11 mouse cellular contexts compared by ENCODE assay signal in the genomic region with DNA sequence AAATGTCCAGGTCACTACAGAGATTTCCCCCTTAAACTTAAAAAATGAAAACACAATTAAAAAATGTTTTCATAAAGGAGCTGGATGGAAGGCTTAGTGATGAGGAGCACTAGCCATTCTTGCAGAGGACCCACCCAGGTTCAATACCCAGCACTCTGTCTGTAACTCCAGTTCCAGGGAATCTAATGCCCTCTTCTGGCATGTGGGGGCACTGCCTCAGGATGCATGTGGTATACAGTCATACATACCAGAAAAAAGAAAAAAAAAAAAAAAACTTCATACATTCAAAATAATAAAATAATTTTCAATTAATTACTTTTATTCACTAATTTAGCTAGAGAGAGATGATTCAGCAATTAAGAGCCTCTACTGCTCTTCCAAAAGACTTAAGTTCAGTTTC.
A peak's percentile ranks its signal among the peaks of the same experiment; 100 is the strongest.
DNase-seq lines count a peak whose midpoint lies in the region; ATAC-seq lines count a peak whose summit lies in the region.
"Had no signal": no experiment of that assay in that cellular context is flagged by ENCODE, and none has a peak within 500 bp of the region (broad histone marks: within the 10 kb centered on the region; RNA-seq: fewer than 3 reads in every experiment).

No protein-coding gene starts in this region.

- no peaks in the 10 kb centered on the region for H3K27me3 ChIP-seq in midbrain, embryonic 15.5 days (replicated peaks)
- H3K27me3 ChIP-seq in forebrain, embryonic 13.5 days: no peaks in the 10 kb centered on the region
- H3K27me3 ChIP-seq: embryonic facial prominence, embryonic 15.5 days; hindbrain, embryonic 15.5 days had no signal

- no peaks in the 10 kb centered on the region for H3K9me3 ChIP-seq in midbrain, embryonic 15.5 days
- no peaks in the 10 kb centered on the region for H3K9me3 ChIP-seq in forebrain, embryonic 13.5 days (replicated peaks)
- H3K9me3 ChIP-seq: embryonic facial prominence, embryonic 15.5 days; hindbrain, embryonic 15.5 days; midbrain, embryonic 10.5 days had no signal

- H3K4me3 ChIP-seq in midbrain, embryonic 15.5 days: no peak overlapping the region
- H3K4me3 ChIP-seq in forebrain, embryonic 13.5 days: no peak overlapping the region
- H3K4me3 ChIP-seq: embryonic facial prominence, embryonic 15.5 days; hindbrain, embryonic 15.5 days; midbrain, embryonic 10.5 days had no signal

- no peak for ATAC-seq in midbrain, embryonic 15.5 days (replicated peaks)
- ATAC-seq in forebrain, embryonic 13.5 days: no peak; the same call in 1 of the 2 replicates

- H3K27ac ChIP-seq in midbrain, embryonic 15.5 days: no peak overlapping the region
- H3K27ac ChIP-seq in forebrain, embryonic 13.5 days: no peak overlapping the region
- H3K27ac ChIP-seq: embryonic facial prominence, embryonic 15.5 days; hindbrain, embryonic 15.5 days; midbrain, embryonic 10.5 days had no signal

- H3K4me1 ChIP-seq in midbrain, embryonic 15.5 days: 0 out of 2 replicates have a peak, but pooled peaks cover 6% of the 10 kb centered on the region
- H3K4me1 ChIP-seq in forebrain, embryonic 13.5 days: peaks cover 9% of the 10 kb centered on the region
- H3K4me1 ChIP-seq: hindbrain, embryonic 15.5 days had no signal

- DNase-seq in adrenal gland, postnatal 10 days: peak; percentile 32
- no peak for DNase-seq in adrenal gland, adult 8-10 months
- DNase-seq in left cerebral cortex, postnatal 4 days: peak; percentile 18
- DNase-seq in left cerebral cortex, postnatal 25 days (ENCODE audit: low spot score in 2 of 2): no peak
- peak; percentile 26 to 56 for DNase-seq in adrenal gland, postnatal 36 days
- DNase-seq in lung, postnatal 36 days: peak; percentile 71

- no peak overlapping the region for H3K9ac ChIP-seq in midbrain, embryonic 15.5 days
- no peak overlapping the region for H3K9ac ChIP-seq in forebrain, embryonic 13.5 days
- H3K9ac ChIP-seq: embryonic facial prominence, embryonic 15.5 days; hindbrain, embryonic 15.5 days had no signal

- H3K4me2 ChIP-seq in midbrain, embryonic 15.5 days: no peak overlapping the region
- H3K4me2 ChIP-seq in forebrain, embryonic 13.5 days: no peak overlapping the region
- H3K4me2 ChIP-seq: embryonic facial prominence, embryonic 15.5 days; hindbrain, embryonic 15.5 days had no signal

- intact Hi-C loops in left cerebral cortex, postnatal 4 days (cut with DNase I): no loop called here
- intact Hi-C loops in left cerebral cortex, postnatal 25 days (cut with DNase I): no loop called here

- H3K36me3 ChIP-seq in midbrain, embryonic 15.5 days (replicated peaks): no peaks in the 10 kb centered on the region
- no peaks in the 10 kb centered on the region for H3K36me3 ChIP-seq in forebrain, embryonic 13.5 days (ENCODE audit: poor library complexity, severe bottlenecking)
- H3K36me3 ChIP-seq: embryonic facial prominence, embryonic 15.5 days; hindbrain, embryonic 15.5 days; midbrain, embryonic 10.5 days had no signal

Comparison
In these comparisons a context has a peak if more than half of its experiments do, and no peak if none do; other contexts are left out.
1. DNase-seq: peak in adrenal gland, postnatal 10 days (single experiment), left cerebral cortex, postnatal 4 days (single experiment), adrenal gland, postnatal 36 days (2 of 2) and lung, postnatal 36 days (single experiment); none in adrenal gland, adult 8-10 months (single experiment) and left cerebral cortex, postnatal 25 days (0 of 2).